Mouse (Mus musculus) urinary bladder, postnatal 36 days (tissue): ENCODE measurements around the gene Defb29.

ENCODE experiments used
- DNase-seq, 2 experiments: peaks; one replicate each; pipeline ENCODE4 v3.0.0; 2022; ENCODE audit warnings: low spot score in 2 of 2, mixed read lengths in 1 of 2

Gene Defb29

DNA sequence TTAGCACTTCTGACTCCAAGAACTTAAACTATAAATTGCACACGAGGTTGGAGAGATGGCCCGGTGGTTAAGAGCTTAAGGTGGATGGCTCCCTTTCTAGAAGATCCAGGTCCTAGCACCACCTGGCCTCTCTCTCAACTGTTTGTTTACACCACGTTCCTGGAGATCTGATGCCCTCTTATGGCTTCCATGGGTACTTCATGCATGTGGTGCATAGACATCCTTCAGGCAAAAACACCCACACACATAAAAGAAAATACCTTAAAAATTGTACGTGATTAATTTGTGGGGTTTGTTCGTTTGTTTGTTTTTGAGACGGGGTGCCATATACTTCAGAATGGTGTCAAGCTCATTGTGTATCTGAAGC, 39.1 kb downstream of the Defb29 start:
- no peak for DNase-seq

DNA sequence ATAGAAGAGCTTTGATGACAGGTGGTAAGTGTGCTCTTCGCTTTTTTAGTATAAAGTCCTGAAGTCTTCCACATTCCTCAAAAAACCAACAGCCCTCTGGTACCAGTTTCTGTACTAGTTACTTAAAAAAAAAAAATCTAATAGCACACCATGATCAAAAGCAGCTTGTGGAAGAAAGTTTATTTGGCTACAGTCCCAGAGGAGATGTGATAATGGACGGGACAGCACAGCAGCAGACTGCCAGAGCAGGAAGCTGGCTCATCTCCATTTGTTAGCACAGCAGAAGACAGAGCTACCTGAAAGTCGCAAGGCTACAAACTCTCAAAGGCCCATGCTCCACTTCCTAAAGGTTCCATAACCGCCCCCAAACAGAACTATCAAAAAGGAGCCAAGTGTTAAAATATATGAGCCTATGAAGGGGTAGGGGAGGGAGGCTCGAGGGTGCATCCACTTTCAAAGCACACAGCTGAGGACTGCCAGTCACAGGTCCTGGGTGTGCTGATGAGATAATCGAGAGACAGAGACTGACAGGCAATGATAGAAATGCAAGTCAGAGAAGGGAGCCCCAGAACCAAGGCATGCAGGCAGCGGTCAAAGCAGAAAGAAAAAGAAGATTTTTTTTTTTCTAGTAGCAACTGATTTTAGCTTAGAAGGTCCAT, 39.6 kb downstream of the Defb29 start:
- no peak for DNase-seq

DNA sequence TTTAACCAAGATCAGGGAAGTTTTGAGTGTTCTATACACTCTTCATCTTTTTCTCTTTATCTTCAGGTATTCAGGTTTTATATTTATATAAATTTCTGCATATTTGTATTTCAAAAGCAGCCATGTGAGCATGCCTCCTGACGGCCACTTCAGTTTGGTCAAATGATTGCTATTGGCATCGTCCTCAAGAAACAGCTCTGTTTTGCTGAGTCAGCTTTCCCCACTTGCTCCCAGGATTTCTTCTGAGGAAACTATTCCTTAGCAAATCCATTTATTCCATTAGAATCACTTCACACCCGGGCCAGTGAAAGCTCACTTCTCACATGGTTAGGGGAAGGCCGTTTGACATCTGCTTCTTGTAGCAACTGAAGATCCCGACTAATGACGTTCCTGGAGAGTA, 41.9 kb downstream of the Defb29 start:
- no peak for DNase-seq

DNA sequence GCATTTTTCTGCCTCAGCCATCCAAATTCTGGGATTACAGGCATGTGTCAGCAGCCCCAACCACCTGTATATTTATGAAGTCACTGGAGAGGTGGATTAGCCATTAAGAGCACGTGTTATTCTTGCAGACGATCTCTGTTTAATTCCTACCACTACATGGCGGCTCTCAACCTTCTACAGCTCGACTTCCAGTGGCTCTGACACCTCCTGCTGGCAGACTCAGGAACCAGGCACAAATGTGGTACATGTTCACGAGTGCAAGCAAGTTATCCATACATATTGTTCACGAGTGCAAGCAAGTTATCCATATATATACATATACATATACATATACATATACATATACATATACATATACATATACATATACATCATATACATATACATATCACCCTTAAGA, 46.7 kb downstream of the Defb29 start:
- DNase-seq = no peak

DNA sequence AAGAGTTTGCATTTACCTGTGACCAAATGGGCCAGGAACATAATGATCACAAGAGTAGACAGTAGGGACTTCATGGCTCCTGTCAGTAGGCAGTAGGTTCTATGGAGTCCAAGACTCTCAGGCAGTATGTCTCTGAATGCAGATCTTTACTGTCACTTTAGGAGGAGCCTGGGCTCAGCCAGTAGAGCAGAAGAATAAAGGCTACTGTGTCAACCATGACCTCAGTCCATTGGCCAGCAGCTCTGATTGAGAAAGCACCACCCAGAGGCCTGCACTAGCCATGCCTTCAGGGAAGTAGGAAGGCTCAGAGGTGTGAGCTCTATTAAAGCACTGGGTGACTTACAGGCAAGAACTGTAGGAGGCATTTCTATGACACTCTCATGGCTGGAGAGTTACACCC, 49.9 kb downstream of the Defb29 start, which contains the start of gene Defb22:
Gene Defb22, minus strand, starts transcription at position 101 of the 400 bp plus-strand sequence.
- no peak for DNase-seq
